Mouse (Mus musculus) stomach, embryonic 15.5 days (tissue): ENCODE measurements around the gene Fars2. TPM values are rescaled to one million over a fixed set of nuclear protein-coding genes. Genes with fewer than 3 reads are reported as not detected.

Experiments
- ATAC-seq: fragments of 200-750 bp; cut with Nextera tagmentation; 2 replicates; pipeline ENCODE4 v1.8.0; 2017; ENCODE audit warnings: low read depth, moderate number of reproducible peaks, moderate TSS enrichment; ENCODE audit not compliant: insufficient read depth, low FRiP score
- H3K27ac ChIP-seq: fragments of 300-500 bp; sonication (generic); 2 replicates; pipeline ENCODE4 v1.5.1; 2015; ENCODE audit warnings: mild to moderate bottlenecking, inconsistent platforms
- H3K27me3 ChIP-seq: fragments of 300-500 bp; sonication (generic); replicated peaks from 2 replicates; pipeline ENCODE4 v1.6.1; 2015; ENCODE audit warnings: inconsistent platforms
- H3K36me3 ChIP-seq: fragments of 300-500 bp; sonication (generic); 2 replicates; pipeline ENCODE4 v1.6.1; 2015; ENCODE audit warnings: inconsistent platforms
- H3K4me1 ChIP-seq: fragments of 300-500 bp; sonication (generic); 2 replicates; pipeline ENCODE4 v1.6.1; 2015; ENCODE audit warnings: inconsistent platforms
- H3K4me2 ChIP-seq: fragments of 300-500 bp; sonication (generic); 2 replicates; pipeline ENCODE4 v1.6.1; 2015; ENCODE audit warnings: mild to moderate bottlenecking, inconsistent platforms
- H3K4me3 ChIP-seq: fragments of 300-500 bp; sonication (generic); replicated peaks from 2 replicates; pipeline ENCODE4 v1.5.1; 2015; ENCODE audit warnings: inconsistent platforms
- H3K9ac ChIP-seq: fragments of 300-500 bp; sonication (generic); 2 replicates; pipeline ENCODE4 v1.6.1; 2015; ENCODE audit warnings: inconsistent platforms
- H3K9me3 ChIP-seq: fragments of 300-500 bp; sonication (generic); 2 replicates; pipeline ENCODE4 v1.6.1; 2016; ENCODE audit warnings: inconsistent platforms
- WGBS: fragments of 180-500 bp; shearing (Covaris S2); methylation state at CpG from one replicate; pipeline ENCODE4 v1.1.7; 2015; 5-methylcytosine and 5-hydroxymethylcytosine counted together
- polyA plus RNA-seq: library from polyadenylated mRNA; unstranded; fragments of >200 nt; fragmentation: Nextera tagmentation; extraction: Ambion mirVana; gene quantifications from 2 replicates; pipeline ENCODE4 v1.2.1, GENCODE M21; 2015

Gene Fars2
- polyA plus RNA-seq, 1 experiment from 2014 or later: 39.5 TPM

DNA sequence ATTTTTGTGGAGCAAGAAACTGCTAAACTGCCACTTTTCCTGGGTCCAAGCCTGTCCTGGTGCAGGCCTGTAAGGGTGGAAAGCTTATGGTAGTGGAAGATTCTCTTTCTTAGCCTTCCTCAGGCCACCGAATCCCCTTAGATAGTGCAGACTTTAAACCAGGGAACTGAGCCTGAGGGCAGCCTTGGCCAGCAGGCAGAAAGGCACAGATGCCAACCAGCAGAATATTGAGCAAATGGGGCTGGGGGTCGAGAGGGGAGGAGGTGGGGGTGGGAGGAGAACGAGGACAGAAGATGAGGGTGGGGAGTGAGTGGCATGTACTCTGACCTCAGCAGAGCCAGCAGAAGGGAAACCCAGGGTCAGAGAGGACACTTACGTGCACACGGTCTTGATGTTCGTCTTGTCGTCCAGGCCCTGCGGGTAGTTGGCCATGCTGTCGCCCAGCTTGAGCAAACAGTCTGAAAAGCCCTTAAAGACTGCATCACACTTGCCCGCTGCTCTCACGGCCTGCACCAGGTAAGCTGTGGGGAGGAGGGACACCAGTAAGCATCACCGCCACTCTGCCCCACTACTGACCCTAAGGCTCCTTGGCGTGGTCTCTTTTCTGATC is 612.6 kb downstream of the Fars2 start:
- H3K9me3 ChIP-seq: no peaks in the 10 kb centered on the region
- peaks cover 80% of the 10 kb centered on the region for H3K27me3 ChIP-seq
- H3K27ac ChIP-seq: no peak overlapping the region
- H3K4me3 ChIP-seq: no peak overlapping the region
- peaks cover 15% of the 10 kb centered on the region for H3K4me1 ChIP-seq
- ATAC-seq: no peak
- H3K9ac ChIP-seq: no peak overlapping the region
- H3K36me3 ChIP-seq: no peaks in the 10 kb centered on the region
- H3K4me2 ChIP-seq: no peak overlapping the region
- WGBS: 15% methylated on average over 13 of the region's 13 CpGs

GRCm38 (mm10) chr13:36730341-36730761 is 613.1 kb downstream of the Fars2 start:
- Histone ChIP-seq H3K4me1 (peaks cover 18% of the 10 kb centered on the region), H3K27ac (no peak overlapping the region), H3K36me3 (no peaks in the 10 kb centered on the region), H3K9ac (no peak overlapping the region), H3K9me3 (no peaks in the 10 kb centered on the region), H3K27me3 (peaks cover 80% of the 10 kb centered on the region), H3K4me2 (no peak overlapping the region), H3K4me3 (no peak overlapping the region)
- WGBS: 15% methylated on average over 14 of the region's 14 CpGs
- ATAC-seq: no peak

- Histone ChIP-seq H3K27ac (no peak overlapping the region), H3K4me1 (peaks cover 19% of the 10 kb centered on the region), H3K27me3 (peaks cover 80% of the 10 kb centered on the region), H3K36me3 (no peaks in the 10 kb centered on the region), H3K9me3 (no peaks in the 10 kb centered on the region), H3K4me2 (peak overlapping the region; percentile 51), H3K9ac (no peak overlapping the region), H3K4me3 (peak overlapping the region; percentile 26)
- 7% methylated on average over 34 of the region's 34 CpGs for WGBS
- no peak for ATAC-seq
These were observed 614.1 kb downstream of the Fars2 start for GRCm38 (mm10) chr13:36731016-36731930.

- H3K4me1 ChIP-seq: peaks cover 12% of the 10 kb centered on the region
- no peak for ATAC-seq
- H3K36me3 ChIP-seq: no peaks in the 10 kb centered on the region
- peak overlapping the region; percentile 51 for H3K4me2 ChIP-seq
- WGBS: under 1% methylated on average over 23 of the region's 23 CpGs
- no peak overlapping the region for H3K9ac ChIP-seq
- H3K27me3 ChIP-seq: peaks cover 74% of the 10 kb centered on the region
- no peaks in the 10 kb centered on the region for H3K9me3 ChIP-seq
- no peak overlapping the region for H3K27ac ChIP-seq
- peak overlapping the region; percentile 26 for H3K4me3 ChIP-seq
These were observed 614.8 kb downstream of the Fars2 start for GRCm38 (mm10) chr13:36731931-36732461.

DNA sequence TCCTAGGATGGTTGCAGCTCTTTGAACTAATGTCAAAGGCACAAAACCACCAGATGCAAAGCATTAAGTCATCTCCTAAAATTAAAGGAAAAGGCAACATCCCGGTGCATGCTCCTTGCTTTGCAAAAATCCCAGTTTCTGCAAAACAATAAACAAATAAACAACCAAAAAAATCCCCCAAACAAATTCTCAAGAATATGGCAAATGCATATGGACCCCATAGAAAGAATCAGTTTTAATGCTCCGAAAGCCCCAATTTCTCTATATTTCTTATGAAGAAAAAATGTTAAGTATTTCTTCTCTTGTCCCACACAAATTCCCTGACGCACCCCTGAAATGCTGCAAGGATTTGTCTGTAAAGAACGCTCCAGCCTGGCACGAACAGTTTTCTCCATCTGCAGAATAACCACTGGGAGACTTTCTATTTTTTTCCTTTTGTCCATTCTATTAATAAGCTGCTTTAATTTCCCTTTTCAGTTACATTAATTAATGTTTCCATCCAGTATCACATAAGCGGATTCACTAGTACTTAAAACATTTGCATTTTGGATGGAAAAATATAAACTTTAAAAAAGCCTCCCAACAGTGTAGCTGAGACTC is 615.8 kb downstream of the Fars2 start:
- Histone ChIP-seq H3K27me3 (peaks cover 68% of the 10 kb centered on the region), H3K4me3 (no peak overlapping the region), H3K4me2 (no peak overlapping the region)

GRCm38 (mm10) chr13:36733566-36733965 is 616.4 kb downstream of the Fars2 start:
- H3K9ac ChIP-seq: no peak overlapping the region
- no peak for ATAC-seq
- no peaks in the 10 kb centered on the region for H3K36me3 ChIP-seq
- no peak overlapping the region for H3K4me2 ChIP-seq
- peaks cover 10% of the 10 kb centered on the region for H3K4me1 ChIP-seq
- H3K27me3 ChIP-seq: peaks cover 64% of the 10 kb centered on the region
- H3K27ac ChIP-seq: no peak overlapping the region
- 2% methylated on average over 10 of the region's 10 CpGs for WGBS
- no peaks in the 10 kb centered on the region for H3K9me3 ChIP-seq
- peak overlapping the region; percentile 3; the same call in 1 of the 2 replicates for H3K4me3 ChIP-seq

More for the DNA sequence above, 615.8 kb downstream of the Fars2 start:
- H3K4me1 ChIP-seq: peaks cover 10% of the 10 kb centered on the region
- no peak overlapping the region for H3K9ac ChIP-seq
- ATAC-seq: no peak
- no peaks in the 10 kb centered on the region for H3K9me3 ChIP-seq
- no peak overlapping the region for H3K27ac ChIP-seq
- no peaks in the 10 kb centered on the region for H3K36me3 ChIP-seq
- WGBS: 14% methylated on average over 6 of the region's 6 CpGs

DNA sequence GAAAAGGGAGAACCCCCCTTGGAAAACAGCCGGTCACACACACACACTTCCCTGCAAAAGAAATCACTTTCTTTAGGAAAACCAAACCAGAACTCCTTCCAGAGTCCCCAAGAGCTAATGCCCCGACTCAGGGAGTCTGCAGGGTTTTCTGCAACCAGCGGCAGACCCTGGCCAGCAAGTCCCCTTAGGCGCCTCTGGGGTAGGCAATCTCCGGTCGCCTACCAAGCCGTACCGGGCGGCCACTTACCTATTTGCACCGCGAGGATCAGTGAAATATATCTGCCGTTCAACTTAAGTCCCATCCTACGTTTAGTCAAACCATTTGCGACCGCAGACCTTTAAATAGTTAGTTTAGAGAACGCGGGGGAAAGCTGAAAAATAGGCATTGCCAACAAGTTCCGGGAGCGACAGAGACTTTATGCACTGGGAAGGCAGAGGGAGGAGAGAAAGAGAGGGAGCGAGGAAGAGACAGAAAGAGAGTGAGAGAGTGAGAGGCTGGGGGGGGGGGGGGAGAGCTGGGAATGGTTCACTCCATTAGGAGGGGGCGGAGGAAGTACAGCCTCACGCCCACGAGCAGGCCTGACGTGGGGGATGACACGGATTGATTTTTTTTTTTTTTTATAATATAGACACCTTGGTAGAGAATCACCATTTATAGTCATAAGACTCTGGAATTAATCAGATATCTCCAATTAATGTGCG is 616.9 kb downstream of the Fars2 start:
- H3K36me3 ChIP-seq: no peaks in the 10 kb centered on the region
- H3K4me2 ChIP-seq: peak overlapping the region; percentile 91
- ATAC-seq: no peak
- no peaks in the 10 kb centered on the region for H3K9me3 ChIP-seq
- under 1% methylated on average over 26 of the region's 26 CpGs for WGBS
- no peak overlapping the region for H3K27ac ChIP-seq
- H3K27me3 ChIP-seq: peaks cover 58% of the 10 kb centered on the region
- H3K4me1 ChIP-seq: peaks cover 10% of the 10 kb centered on the region
- peak overlapping the region; percentile 43 for H3K4me3 ChIP-seq
- no peak overlapping the region for H3K9ac ChIP-seq

DNA sequence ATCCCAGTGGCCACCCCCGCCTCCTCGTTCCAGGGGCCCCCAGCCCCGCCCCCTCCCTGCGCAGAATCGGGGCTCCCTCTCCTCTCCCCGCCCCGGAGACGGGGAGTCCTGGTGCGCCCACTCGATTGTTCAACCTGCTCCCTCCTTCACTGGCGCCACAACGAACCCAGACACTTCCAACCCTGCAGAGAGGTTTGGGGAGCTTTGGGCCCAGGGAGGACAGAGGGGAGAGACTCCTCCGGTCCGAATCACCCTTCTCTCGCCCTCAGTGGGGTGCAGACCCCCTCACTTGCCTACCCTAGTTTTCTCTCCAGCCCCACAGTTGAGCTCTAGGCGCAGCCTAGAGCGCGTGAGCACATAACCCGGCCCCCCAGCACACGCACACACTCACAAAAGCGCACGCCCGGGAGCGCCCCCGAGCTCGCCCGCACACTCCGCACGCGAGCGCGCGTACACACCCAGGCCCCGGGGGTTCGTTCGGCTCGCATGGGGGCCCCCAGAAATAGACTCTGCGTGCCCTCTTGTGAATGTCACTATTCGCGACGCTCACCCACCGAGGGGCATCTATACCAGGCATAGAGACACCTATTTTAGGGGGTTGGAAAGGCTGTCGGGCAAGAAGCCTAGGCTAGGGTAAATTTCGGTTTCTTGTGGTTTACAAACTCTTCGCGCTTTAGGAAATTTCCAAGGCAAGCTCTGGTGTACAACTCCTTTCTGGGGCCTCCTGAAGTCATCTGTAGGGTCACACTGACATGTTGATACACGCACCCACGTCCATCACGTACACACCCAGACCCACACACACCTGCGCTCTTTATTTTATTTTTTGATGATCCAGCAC is 617.7 kb downstream of the Fars2 start, which contains the start of gene Nrn1:
Nrn1 (minus strand) TSS at position 401 of the 841 bp plus-strand sequence.
- Histone ChIP-seq H3K27me3 (peaks cover 50% of the 10 kb centered on the region), H3K9ac (no peak within 1 kb of the TSS), H3K4me1 (peaks cover 10% of the 10 kb centered on the region), H3K27ac (no peak within 1 kb of the TSS), H3K4me3 (peak within 1 kb of the TSS; percentile 43), H3K36me3 (no peaks in the 10 kb centered on the region), H3K4me2 (peak within 1 kb of the TSS; percentile 91), H3K9me3 (no peaks in the 10 kb centered on the region)
- no peak for ATAC-seq
- WGBS: under 1% methylated on average over 49 of the region's 50 CpGs

GRCm38 (mm10) chr13:36735901-36736618 is 618.8 kb downstream of the Fars2 start:
- Histone ChIP-seq H3K4me1 (peaks cover 10% of the 10 kb centered on the region), H3K27me3 (peaks cover 41% of the 10 kb centered on the region), H3K9ac (no peak overlapping the region), H3K4me3 (peak overlapping the region; percentile 43), H3K9me3 (no peaks in the 10 kb centered on the region), H3K27ac (no peak overlapping the region), H3K36me3 (no peaks in the 10 kb centered on the region), H3K4me2 (peak overlapping the region; percentile 91)
- under 1% methylated on average over 36 of the region's 39 CpGs for WGBS
- ATAC-seq: peak; percentile 89

- Histone ChIP-seq H3K27me3 (peaks cover 35% of the 10 kb centered on the region), H3K9me3 (no peaks in the 10 kb centered on the region), H3K4me1 (peaks cover 10% of the 10 kb centered on the region), H3K9ac (no peak overlapping the region), H3K36me3 (no peaks in the 10 kb centered on the region), H3K4me2 (peak overlapping the region; percentile 91), H3K27ac (no peak overlapping the region), H3K4me3 (peak overlapping the region; percentile 43)
- 15% methylated on average over 9 of the region's 9 CpGs for WGBS
- ATAC-seq: no peak
These were observed 619.4 kb downstream of the Fars2 start for GRCm38 (mm10) chr13:36736619-36736996.
